Mouse (Mus musculus) ES-E14 (cell line): ENCODE measurements around the gene Taf4.

Experiments used
- CHD2 ChIP-seq: IDR thresholded peaks from 2 replicates; pipeline ENCODE4 v1.6.1; 2014; ENCODE audit warnings: mild to moderate bottlenecking, low read depth, low read length, inconsistent platforms
- ZC3H11A ChIP-seq: IDR thresholded peaks from 2 replicates; pipeline ENCODE4 v1.6.1; 2012; ENCODE audit warnings: low read depth, mild to moderate bottlenecking, inconsistent platforms, low read length, borderline replicate concordance
- ZNF384 ChIP-seq: IDR thresholded peaks from 2 replicates; pipeline ENCODE4 v1.6.1; 2012; ENCODE audit warnings: low read depth, low read length, inconsistent platforms

GRCm38 (mm10) chr2:179979836-179980235 is 3.4 kb upstream of the Taf4 start:
- TF ChIP-seq CHD2, result no peak
- TF ChIP-seq ZNF384, result no peak
- TF ChIP-seq ZC3H11A, result no peak
